Mouse (Mus musculus): ENCODE data around the gene Pou3f1. TPM values are rescaled to one million over a fixed set of nuclear protein-coding genes. Genes with fewer than 3 reads are reported as not detected.

Pou3f1 gene
- polyA plus RNA-seq, 1 experiment, result 0.02 TPM

DNA sequence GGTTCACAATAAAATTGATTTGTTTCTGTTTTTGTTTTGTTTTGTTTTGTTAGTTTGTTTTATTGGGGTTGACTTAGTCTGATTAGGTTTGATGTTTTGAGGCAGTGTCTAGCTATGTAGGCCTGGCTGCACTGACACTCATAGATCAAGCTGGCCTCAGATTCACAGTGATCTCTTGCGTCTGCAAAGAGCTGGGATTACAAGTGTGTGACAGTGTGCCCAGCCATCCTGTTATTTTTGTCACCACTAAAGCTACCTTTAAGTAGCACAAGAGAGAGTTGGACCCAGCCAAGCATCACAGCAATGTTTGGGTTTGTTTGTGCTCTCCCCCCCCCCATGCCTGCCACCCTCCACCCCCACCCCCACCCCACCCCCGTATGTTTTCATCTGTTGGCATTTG lies 38.0 kb downstream of the Pou3f1 start:
- Histone ChIP-seq H3K4me3 (ENCODE audit: extremely low read depth, insufficient read depth, insufficient read length) (no peak overlapping the region), H3K27me3 (ENCODE audit: control insufficient read depth, insufficient read depth, low read length) (no peaks in the 10 kb centered on the region), H3K4me1 (ENCODE audit: control insufficient read depth, insufficient read depth, insufficient read length) (peaks cover 2% of the 10 kb centered on the region; the same call in 1 of the 2 replicates), H3K36me3 (ENCODE audit: control insufficient read depth, insufficient read depth, low read length) (no peaks in the 10 kb centered on the region), H3K27ac (ENCODE audit: insufficient read depth, low read length) (no peak overlapping the region)
- no peak for TF ChIP-seq POLR2A (IDR thresholded peaks at IDR 0.05; ENCODE audit: low read depth, low read length)
- no peak for TF ChIP-seq CTCF (IDR thresholded peaks at IDR 0.05; ENCODE audit: extremely low read depth, insufficient read depth, insufficient read length, insufficient replicate concordance)
- no peak for DNase-seq (ENCODE audit: low read depth in 1 of 2, low spot score in 2 of 2)
- WGBS, result 80% methylated on average over 2 of the region's 2 CpGs

DNA sequence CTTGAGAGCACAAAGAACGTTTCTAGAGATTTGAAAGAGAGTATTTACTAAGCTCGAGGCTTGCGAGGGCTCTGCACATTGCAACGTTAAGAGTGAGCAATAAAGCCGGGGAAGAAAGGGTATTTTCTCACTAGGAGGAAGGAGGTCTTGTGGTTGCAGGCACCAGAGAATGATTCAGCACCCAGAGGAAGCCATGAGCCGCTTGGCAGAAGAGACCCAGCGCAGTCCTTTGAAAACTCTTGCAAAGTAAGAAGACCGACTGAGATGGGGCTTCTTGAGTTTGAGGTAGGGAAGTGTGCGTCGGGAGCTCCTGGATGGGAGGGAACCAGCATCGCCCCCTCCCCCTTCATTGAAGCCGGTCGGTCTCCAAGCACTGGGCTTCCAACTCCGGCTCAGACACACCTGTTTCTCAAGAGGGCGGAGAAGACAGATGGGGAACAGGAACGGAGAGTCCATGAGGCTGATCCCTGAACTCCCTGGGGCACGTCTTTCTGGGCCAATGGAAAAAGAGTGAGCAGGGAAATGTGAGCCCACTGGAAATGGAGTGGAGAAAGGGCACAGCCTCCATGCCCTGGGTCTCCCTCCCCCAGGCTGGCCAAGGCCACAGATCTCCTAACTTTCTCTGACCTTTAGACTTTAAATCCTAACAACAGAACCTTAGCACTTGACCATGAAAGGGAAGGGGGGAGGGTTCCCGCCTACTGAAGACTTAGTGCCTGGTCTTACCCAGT lies 39.3 kb downstream of the Pou3f1 start:
- Histone ChIP-seq H3K27me3 (ENCODE audit: control insufficient read depth, insufficient read depth, low read length) (no peaks in the 10 kb centered on the region), H3K27ac (ENCODE audit: insufficient read depth, low read length) (no peak overlapping the region), H3K4me3 (ENCODE audit: extremely low read depth, insufficient read depth, insufficient read length) (peak overlapping the region; percentile 23; the same call in 1 of the 2 replicates), H3K4me1 (ENCODE audit: control insufficient read depth, insufficient read depth, insufficient read length) (peaks cover 8% of the 10 kb centered on the region), H3K36me3 (ENCODE audit: control insufficient read depth, insufficient read depth, low read length) (no peaks in the 10 kb centered on the region)
- no peak for TF ChIP-seq POLR2A (IDR thresholded peaks at IDR 0.05; ENCODE audit: low read depth, low read length)
- DNase-seq (ENCODE audit: low read depth in 1 of 2, low spot score in 2 of 2), result no peak
- WGBS, result 6% methylated on average over 18 of the region's 18 CpGs

DNA sequence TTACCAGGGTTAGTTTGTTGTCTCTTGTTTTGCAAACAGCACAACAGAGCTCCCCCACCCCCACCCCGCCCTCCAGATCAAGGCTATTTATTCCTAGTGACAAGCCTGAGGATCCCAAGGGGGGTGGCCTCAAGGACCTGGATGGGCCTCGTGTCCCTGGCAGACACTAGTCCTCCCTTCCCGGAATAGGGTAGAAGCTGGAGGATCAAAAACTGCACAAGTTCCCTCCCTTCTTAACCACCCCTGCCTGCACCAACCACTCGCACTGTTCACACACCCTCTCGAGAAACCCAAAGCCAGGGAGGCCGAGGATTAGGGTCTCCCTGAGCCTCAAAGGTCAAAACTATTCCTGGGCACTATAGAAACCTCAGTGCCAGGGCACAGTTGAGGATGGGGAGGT lies 43.2 kb downstream of the Pou3f1 start:
- Histone ChIP-seq H3K27ac (ENCODE audit: insufficient read depth, low read length) (no peak overlapping the region), H3K36me3 (ENCODE audit: control insufficient read depth, insufficient read depth, low read length) (no peaks in the 10 kb centered on the region), H3K4me3 (ENCODE audit: extremely low read depth, insufficient read depth, insufficient read length) (no peak overlapping the region), H3K27me3 (ENCODE audit: control insufficient read depth, insufficient read depth, low read length) (no peaks in the 10 kb centered on the region), H3K4me1 (ENCODE audit: control insufficient read depth, insufficient read depth, insufficient read length) (peaks cover 26% of the 10 kb centered on the region)
- no peak for TF ChIP-seq CTCF (IDR thresholded peaks at IDR 0.05; ENCODE audit: extremely low read depth, insufficient read depth, insufficient read length, insufficient replicate concordance)
- no peak for TF ChIP-seq POLR2A (IDR thresholded peaks at IDR 0.05; ENCODE audit: low read depth, low read length)
- 54% methylated on average over 6 of the region's 6 CpGs for WGBS
- no peak for DNase-seq (ENCODE audit: low read depth in 1 of 2, low spot score in 2 of 2)

DNA sequence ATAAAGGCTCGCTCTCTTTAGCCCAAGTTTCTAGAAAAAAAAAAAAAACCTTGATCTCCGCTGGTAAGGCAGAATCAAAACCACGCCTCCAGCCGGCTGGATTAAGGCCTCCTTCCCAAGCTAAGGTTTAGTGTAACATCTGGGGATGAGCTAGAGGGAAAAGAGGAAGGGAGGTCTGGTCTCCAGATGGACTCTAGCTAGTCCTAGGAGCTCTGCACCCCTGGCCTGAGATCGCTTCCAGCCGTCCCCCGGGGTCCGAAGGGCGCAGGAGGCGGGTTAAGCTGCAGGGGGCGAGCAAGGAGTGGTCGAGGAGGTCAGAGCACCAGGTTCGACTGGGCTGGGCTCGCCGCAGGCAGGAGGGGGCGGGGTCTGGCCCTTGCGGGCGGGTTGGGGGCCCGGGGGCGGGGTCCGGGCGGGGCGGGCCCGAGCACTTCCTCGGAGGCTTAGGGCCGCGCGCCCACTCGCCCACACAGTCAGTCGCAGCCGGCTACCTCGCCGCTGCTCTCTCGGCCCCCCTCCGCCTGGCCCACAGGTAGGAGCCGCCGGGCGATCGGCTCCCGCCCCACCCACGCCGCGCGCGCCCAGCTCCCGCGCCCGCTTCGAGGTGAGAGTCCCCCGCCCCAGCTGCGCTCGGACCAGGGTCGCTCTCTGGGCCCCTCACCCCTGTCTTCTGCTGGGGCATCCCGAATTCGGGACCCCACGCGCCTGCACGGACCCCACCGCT lies 43.8 kb downstream of the Pou3f1 start, which contains the start of gene Fhl3:
Gene Fhl3 (plus strand): TSS at position 454 of the 724 bp plus-strand sequence.
- TF ChIP-seq CTCF (IDR thresholded peaks at IDR 0.05; ENCODE audit: extremely low read depth, insufficient read depth, insufficient read length, insufficient replicate concordance) (no peak), POLR2A (IDR thresholded peaks at IDR 0.05; ENCODE audit: low read depth, low read length) (peak; percentile 76)
- Histone ChIP-seq H3K27ac (ENCODE audit: insufficient read depth, low read length) (peak within 1 kb of the TSS; percentile 63), H3K27me3 (ENCODE audit: control insufficient read depth, insufficient read depth, low read length) (no peaks in the 10 kb centered on the region), H3K4me3 (ENCODE audit: extremely low read depth, insufficient read depth, insufficient read length) (peak within 1 kb of the TSS; percentile 74), H3K36me3 (ENCODE audit: control insufficient read depth, insufficient read depth, low read length) (no peaks in the 10 kb centered on the region), H3K4me1 (ENCODE audit: control insufficient read depth, insufficient read depth, insufficient read length) (peaks cover 30% of the 10 kb centered on the region)
- WGBS, result 2% methylated on average over 33 of the region's 59 CpGs
- DNase-seq (ENCODE audit: low read depth in 1 of 2, low spot score in 2 of 2), result peak in 1 of 2 experiments; percentile 75

DNA sequence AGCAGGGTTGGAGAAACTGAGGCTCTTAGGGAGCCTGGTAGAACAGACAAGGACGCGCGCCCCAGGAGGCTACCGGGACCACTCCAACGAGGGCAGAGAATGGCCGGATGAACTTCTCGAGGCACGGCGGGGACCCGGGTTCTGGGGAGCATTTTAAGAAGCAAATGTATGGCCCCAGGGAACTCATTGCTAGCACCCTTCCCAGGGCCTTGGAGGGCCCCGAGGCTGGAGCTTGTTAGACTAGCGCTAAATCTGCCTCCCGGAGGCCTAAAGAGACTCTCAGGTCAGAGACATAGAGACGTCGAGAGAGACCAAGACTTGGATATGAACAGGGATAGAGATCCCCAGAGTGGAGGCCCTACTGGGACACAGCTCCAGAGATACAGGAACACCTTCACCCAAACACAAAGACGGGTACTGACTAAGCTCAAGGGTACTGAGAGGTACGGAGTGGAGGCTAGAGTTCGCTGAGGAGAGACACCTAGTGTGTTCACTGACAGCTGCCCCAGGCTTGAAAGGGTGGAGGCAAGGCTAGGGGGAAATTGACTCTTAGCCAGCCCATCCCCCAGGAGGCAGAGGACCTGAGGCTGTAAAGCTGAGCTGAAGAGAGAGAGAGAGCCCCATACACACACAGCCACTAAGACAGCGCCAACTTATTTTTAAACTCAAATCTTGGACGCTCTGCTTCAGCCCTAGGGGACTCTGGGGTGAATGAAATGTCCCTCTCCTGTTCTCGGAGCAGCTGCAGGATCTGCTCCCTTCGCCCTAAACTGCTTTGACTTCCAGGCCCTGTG lies 44.6 kb downstream of the Pou3f1 start:
- no peaks in the 10 kb centered on the region for H3K36me3 ChIP-seq (ENCODE audit: control insufficient read depth, insufficient read depth, low read length)
- TF ChIP-seq POLR2A (IDR thresholded peaks at IDR 0.05; ENCODE audit: low read depth, low read length) (no peak), CTCF (IDR thresholded peaks at IDR 0.05; ENCODE audit: extremely low read depth, insufficient read depth, insufficient read length, insufficient replicate concordance) (no peak)
- H3K27ac ChIP-seq (ENCODE audit: insufficient read depth, low read length), result peak overlapping the region; percentile 63
- H3K4me1 ChIP-seq (ENCODE audit: control insufficient read depth, insufficient read depth, insufficient read length), result peaks cover 30% of the 10 kb centered on the region
- WGBS, result 9% methylated on average over 22 of the region's 22 CpGs
- H3K27me3 ChIP-seq (ENCODE audit: control insufficient read depth, insufficient read depth, low read length), result no peaks in the 10 kb centered on the region
- peak overlapping the region; percentile 74 for H3K4me3 ChIP-seq (ENCODE audit: extremely low read depth, insufficient read depth, insufficient read length)
- DNase-seq (ENCODE audit: low read depth in 1 of 2, low spot score in 2 of 2), result peak in 1 of 2 experiments; percentile 35

DNA sequence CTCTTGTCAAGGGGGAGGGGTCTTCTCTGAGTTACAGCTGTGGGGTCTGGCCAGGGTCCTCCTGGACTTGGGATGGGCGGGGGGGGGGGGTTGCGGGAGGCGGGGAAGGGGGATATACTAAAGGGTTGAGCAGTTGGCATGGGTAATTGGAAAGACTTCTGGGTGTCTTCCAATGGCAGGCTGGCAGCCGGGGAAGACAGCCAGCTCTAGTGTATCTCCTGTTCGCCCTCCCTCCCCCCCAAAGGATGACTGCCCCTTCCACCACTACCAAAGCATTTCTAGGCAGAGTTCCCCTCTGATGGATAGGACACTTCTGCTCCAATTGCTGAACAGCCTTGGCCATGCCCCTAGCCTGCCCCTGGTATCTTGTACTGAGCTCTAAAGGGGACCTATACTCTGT lies 45.3 kb downstream of the Pou3f1 start:
- 78% methylated on average over 5 of the region's 5 CpGs for WGBS
- peaks cover 30% of the 10 kb centered on the region for H3K4me1 ChIP-seq (ENCODE audit: control insufficient read depth, insufficient read depth, insufficient read length)
- no peaks in the 10 kb centered on the region for H3K27me3 ChIP-seq (ENCODE audit: control insufficient read depth, insufficient read depth, low read length)
- H3K27ac ChIP-seq (ENCODE audit: insufficient read depth, low read length), result no peak overlapping the region
- no peak for DNase-seq (ENCODE audit: low read depth in 1 of 2, low spot score in 2 of 2)
- no peak overlapping the region for H3K4me3 ChIP-seq (ENCODE audit: extremely low read depth, insufficient read depth, insufficient read length)
- no peak for TF ChIP-seq POLR2A (IDR thresholded peaks at IDR 0.05; ENCODE audit: low read depth, low read length)
- TF ChIP-seq CTCF (IDR thresholded peaks at IDR 0.05; ENCODE audit: extremely low read depth, insufficient read depth, insufficient read length, insufficient replicate concordance), result no peak
- H3K36me3 ChIP-seq (ENCODE audit: control insufficient read depth, insufficient read depth, low read length), result no peaks in the 10 kb centered on the region
